Mouse (Mus musculus): ENCODE results near the gene Tecr. TPM values are rescaled to one million over a fixed set of nuclear protein-coding genes. Genes with fewer than 3 reads are reported as not detected.

The Tecr gene
- 310 and 347 TPM in 2 replicates for polyA plus RNA-seq (2011; ENCODE audit: insufficient read depth, insufficient read length, low read depth, missing spikeins)

GRCm38 (mm10) chr8:83607661-83608397 is at the start of gene Tecr, which contains the start of gene Dnajb1:
Tecr (minus strand) TSS chr8:83607971.
Dnajb1 (plus strand) TSS chr8:83608193.
- TF ChIP-seq CTCF (IDR thresholded peaks at IDR 0.05; ENCODE audit: low read depth, low read length) (no peak), POLR2A (IDR thresholded peaks at IDR 0.05; ENCODE audit: insufficient read depth, low read length) (peak; percentile 81)
- peak within 1 kb of the TSS; percentile 93 for H3K9ac ChIP-seq (ENCODE audit: low read depth, poor library complexity, severe bottlenecking)
- H3K27ac ChIP-seq (ENCODE audit: insufficient read depth, low read length): peak within 1 kb of the TSS; percentile 78
- peak within 1 kb of the TSS; percentile 99 for H3K4me3 ChIP-seq (ENCODE audit: low read depth, low read length)
- H3K4me1 ChIP-seq (ENCODE audit: control insufficient read depth, insufficient read depth, low read length): peaks cover 3% of the 10 kb centered on the region
- no peaks in the 10 kb centered on the region for H3K9me3 ChIP-seq (replicated peaks; ENCODE audit: control insufficient read depth, insufficient read depth, low read length, poor library complexity, severe bottlenecking)
- H3K27me3 ChIP-seq (ENCODE audit: control insufficient read depth, insufficient read depth, low read length, poor library complexity, severe bottlenecking): no peaks in the 10 kb centered on the region
- H3K36me3 ChIP-seq (ENCODE audit: control insufficient read depth, insufficient read depth, low read length, poor library complexity, severe bottlenecking): peaks cover 29% of the 10 kb centered on the region

DNA sequence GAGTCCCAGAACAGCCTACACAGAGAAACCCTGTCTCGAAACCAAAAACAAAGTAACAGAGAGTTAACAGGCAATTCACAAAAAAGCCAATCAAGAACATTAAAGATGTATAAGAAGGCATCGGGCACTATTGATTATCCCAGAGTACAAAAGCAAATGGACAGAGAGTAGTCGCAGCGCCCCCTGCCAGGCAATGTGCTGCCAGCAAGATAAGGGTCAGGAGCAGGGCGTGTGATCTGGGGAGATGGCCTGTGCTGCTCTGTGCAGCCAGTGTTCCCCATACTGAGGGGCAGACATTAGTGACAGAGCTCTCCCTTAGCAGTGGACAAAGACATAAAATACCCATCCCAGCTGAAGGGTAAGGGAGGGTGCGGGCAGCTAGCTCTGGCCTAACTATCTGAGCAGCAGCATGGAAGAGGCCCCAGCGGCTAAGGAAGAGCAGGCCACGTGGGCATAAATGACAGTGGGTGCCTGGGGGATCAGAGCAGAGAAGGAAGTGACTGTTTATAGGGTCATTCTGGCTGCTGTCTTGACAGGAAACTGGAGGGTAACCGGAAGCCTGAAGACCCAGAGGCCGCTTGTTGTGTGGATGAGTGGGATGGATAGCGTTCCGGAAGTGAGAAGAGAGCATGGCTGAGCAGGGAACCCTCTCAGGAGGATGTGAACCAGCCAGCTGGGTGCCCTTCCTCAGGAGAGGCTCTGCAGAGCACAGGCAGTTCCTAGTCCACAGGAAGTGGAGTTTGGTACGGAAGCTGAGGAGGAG is 48.9 kb upstream of the Tecr start:
- Histone ChIP-seq H3K9me3 (replicated peaks; ENCODE audit: control insufficient read depth, insufficient read depth, low read length, poor library complexity, severe bottlenecking) (no peaks in the 10 kb centered on the region), H3K4me3 (ENCODE audit: low read depth, low read length) (no peak overlapping the region), H3K4me1 (ENCODE audit: control insufficient read depth, insufficient read depth, low read length) (peaks cover 12% of the 10 kb centered on the region), H3K36me3 (ENCODE audit: control insufficient read depth, insufficient read depth, low read length, poor library complexity, severe bottlenecking) (peaks cover 2% of the 10 kb centered on the region; the same call in 1 of the 2 replicates), H3K27ac (ENCODE audit: insufficient read depth, low read length) (peak overlapping the region; percentile 22), H3K9ac (ENCODE audit: low read depth, poor library complexity, severe bottlenecking) (no peak overlapping the region), H3K27me3 (ENCODE audit: control insufficient read depth, insufficient read depth, low read length, poor library complexity, severe bottlenecking) (no peaks in the 10 kb centered on the region)
- TF ChIP-seq EP300 (IDR thresholded peaks at IDR 0.05; ENCODE audit: insufficient read depth, low read depth, low read length) (no peak), CTCF (IDR thresholded peaks at IDR 0.05; ENCODE audit: low read depth, low read length) (peak; percentile 72), POLR2A (IDR thresholded peaks at IDR 0.05; ENCODE audit: insufficient read depth, low read length) (no peak)

- TF ChIP-seq CTCF (IDR thresholded peaks at IDR 0.05; ENCODE audit: low read depth, low read length): no peak
- no peak for TF ChIP-seq EP300 (IDR thresholded peaks at IDR 0.05; ENCODE audit: insufficient read depth, low read depth, low read length)
- TF ChIP-seq POLR2A (IDR thresholded peaks at IDR 0.05; ENCODE audit: insufficient read depth, low read length): no peak
- no peak overlapping the region for H3K4me3 ChIP-seq (ENCODE audit: low read depth, low read length)
- H3K36me3 ChIP-seq (ENCODE audit: control insufficient read depth, insufficient read depth, low read length, poor library complexity, severe bottlenecking): peaks cover 2% of the 10 kb centered on the region; the same call in 1 of the 2 replicates
- no peak overlapping the region for H3K9ac ChIP-seq (ENCODE audit: low read depth, poor library complexity, severe bottlenecking)
- peaks cover 11% of the 10 kb centered on the region for H3K4me1 ChIP-seq (ENCODE audit: control insufficient read depth, insufficient read depth, low read length)
- H3K27me3 ChIP-seq (ENCODE audit: control insufficient read depth, insufficient read depth, low read length, poor library complexity, severe bottlenecking): no peaks in the 10 kb centered on the region
- no peak overlapping the region for H3K27ac ChIP-seq (ENCODE audit: insufficient read depth, low read length)
- H3K9me3 ChIP-seq (replicated peaks; ENCODE audit: control insufficient read depth, insufficient read depth, low read length, poor library complexity, severe bottlenecking): no peaks in the 10 kb centered on the region
Observed at GRCm38 (mm10) chr8:83656043-83656442, 48.3 kb upstream of the Tecr start.

DNA sequence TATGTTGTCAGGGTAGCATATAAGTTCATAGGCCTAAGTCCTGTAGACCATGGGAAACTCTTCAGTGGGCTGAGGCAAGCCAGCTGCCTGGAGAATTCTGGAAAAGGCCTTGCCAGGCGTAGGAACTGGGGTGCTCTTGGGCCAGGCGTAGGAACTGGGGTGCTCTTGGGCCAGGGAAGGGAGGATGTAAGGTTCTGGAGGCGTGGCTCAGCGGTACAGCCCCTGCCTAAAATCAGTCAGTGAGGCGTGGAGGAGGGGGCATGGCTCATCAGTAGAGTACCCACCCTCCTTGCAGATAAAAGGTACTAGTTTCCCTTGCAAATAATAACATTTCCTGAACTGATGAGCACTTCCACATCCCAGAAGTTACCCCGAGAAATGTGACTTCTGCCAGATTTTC is 47.0 kb upstream of the Tecr start:
- H3K4me1 ChIP-seq (ENCODE audit: control insufficient read depth, insufficient read depth, low read length): peaks cover 7% of the 10 kb centered on the region
- peaks cover 2% of the 10 kb centered on the region; the same call in 1 of the 2 replicates for H3K36me3 ChIP-seq (ENCODE audit: control insufficient read depth, insufficient read depth, low read length, poor library complexity, severe bottlenecking)
- H3K9ac ChIP-seq (ENCODE audit: low read depth, poor library complexity, severe bottlenecking): no peak overlapping the region
- H3K9me3 ChIP-seq (replicated peaks; ENCODE audit: control insufficient read depth, insufficient read depth, low read length, poor library complexity, severe bottlenecking): no peaks in the 10 kb centered on the region
- no peaks in the 10 kb centered on the region for H3K27me3 ChIP-seq (ENCODE audit: control insufficient read depth, insufficient read depth, low read length, poor library complexity, severe bottlenecking)
- H3K4me3 ChIP-seq (ENCODE audit: low read depth, low read length): no peak overlapping the region
- H3K27ac ChIP-seq (ENCODE audit: insufficient read depth, low read length): no peak overlapping the region
- no peak for TF ChIP-seq POLR2A (IDR thresholded peaks at IDR 0.05; ENCODE audit: insufficient read depth, low read length)
- no peak for TF ChIP-seq EP300 (IDR thresholded peaks at IDR 0.05; ENCODE audit: insufficient read depth, low read depth, low read length)
- TF ChIP-seq CTCF (IDR thresholded peaks at IDR 0.05; ENCODE audit: low read depth, low read length): no peak

DNA sequence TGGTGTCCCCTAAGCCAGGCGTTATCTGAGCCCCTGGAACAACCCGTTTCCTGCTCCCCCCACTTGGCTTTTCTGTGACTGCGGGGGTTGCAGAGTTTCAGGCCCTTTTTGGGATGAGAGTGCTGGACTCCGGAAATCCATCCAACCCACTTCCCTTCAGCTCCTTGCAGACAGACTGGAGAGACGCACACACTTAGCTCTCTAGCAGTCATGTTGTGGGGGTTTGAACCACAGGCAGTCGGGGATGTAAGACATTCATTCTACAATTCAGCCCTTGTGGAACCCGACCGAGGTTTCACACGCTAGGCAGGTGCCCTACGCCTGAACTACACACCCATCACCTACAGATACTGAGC is 45.9 kb upstream of the Tecr start:
- H3K27me3 ChIP-seq (ENCODE audit: control insufficient read depth, insufficient read depth, low read length, poor library complexity, severe bottlenecking): no peaks in the 10 kb centered on the region
- peaks cover 7% of the 10 kb centered on the region for H3K4me1 ChIP-seq (ENCODE audit: control insufficient read depth, insufficient read depth, low read length)
- H3K9ac ChIP-seq (ENCODE audit: low read depth, poor library complexity, severe bottlenecking): peak overlapping the region; percentile 91
- H3K36me3 ChIP-seq (ENCODE audit: control insufficient read depth, insufficient read depth, low read length, poor library complexity, severe bottlenecking): peaks cover 2% of the 10 kb centered on the region; the same call in 1 of the 2 replicates
- H3K27ac ChIP-seq (ENCODE audit: insufficient read depth, low read length): peak overlapping the region; percentile 85
- H3K4me3 ChIP-seq (ENCODE audit: low read depth, low read length): peak overlapping the region; percentile 98
- no peaks in the 10 kb centered on the region for H3K9me3 ChIP-seq (replicated peaks; ENCODE audit: control insufficient read depth, insufficient read depth, low read length, poor library complexity, severe bottlenecking)
- TF ChIP-seq CTCF (IDR thresholded peaks at IDR 0.05; ENCODE audit: low read depth, low read length) (no peak), POLR2A (IDR thresholded peaks at IDR 0.05; ENCODE audit: insufficient read depth, low read length) (no peak), EP300 (IDR thresholded peaks at IDR 0.05; ENCODE audit: insufficient read depth, low read depth, low read length) (no peak)

Measured in ES-Bruce4 (cell line).